Comparison of ENCODE assay signal across 8 mouse cellular contexts in genomic region chr9:63131957-63132602, GRCm38 (mm10). TPM values are rescaled to one million over a fixed set of nuclear protein-coding genes. Genes with fewer than 3 reads are reported as not detected.
DNase-seq lines count a peak whose midpoint lies in the region; ATAC-seq and TF ChIP-seq lines count a peak whose summit lies in the region.

No protein-coding gene starts in this region.

- H3K27me3 ChIP-seq in forebrain, postnatal 0 days (ENCODE audit: insufficient read depth, low read length): peaks cover 31% of the 10 kb centered on the region
- H3K27me3 ChIP-seq in liver, embryonic 15.5 days: peaks cover 67% of the 10 kb centered on the region
- H3K27me3 ChIP-seq in neural tube, embryonic 11.5 days (ENCODE audit: control insufficient read depth, insufficient read depth, low read length): peaks cover 39% of the 10 kb centered on the region

- H3K4me3 ChIP-seq in forebrain, postnatal 0 days (ENCODE audit: low read depth, low read length): peak overlapping the region; percentile 71
- peak overlapping the region; percentile 62 for H3K4me3 ChIP-seq in liver, embryonic 15.5 days (replicated peaks)
- H3K4me3 ChIP-seq in neural tube, embryonic 11.5 days (ENCODE audit: low read depth, low read length): peak overlapping the region; percentile 64

- WGBS in forebrain, postnatal 0 days: under 1% methylated on average over 28 of the region's 28 CpGs
- WGBS in liver, embryonic 15.5 days (ENCODE audit: insufficient replicate concordance): 5% methylated on average over 28 of the region's 28 CpGs
- WGBS in neural tube, embryonic 11.5 days: 1% methylated on average over 28 of the region's 28 CpGs

- no peak for TF ChIP-seq CTCF in forebrain, postnatal 0 days (IDR thresholded peaks at IDR 0.05; ENCODE audit: low read depth)

- no peaks in the 10 kb centered on the region for H3K9me3 ChIP-seq in forebrain, postnatal 0 days (ENCODE audit: low read length)
- no peaks in the 10 kb centered on the region for H3K9me3 ChIP-seq in liver, embryonic 15.5 days (replicated peaks)
- H3K9me3 ChIP-seq in neural tube, embryonic 11.5 days (ENCODE audit: control insufficient read depth, low read length): no peaks in the 10 kb centered on the region

- peaks cover 6% of the 10 kb centered on the region for H3K4me1 ChIP-seq in forebrain, postnatal 0 days (ENCODE audit: insufficient read depth)
- H3K4me1 ChIP-seq in liver, embryonic 15.5 days (replicated peaks): peaks cover 21% of the 10 kb centered on the region
- peaks cover 9% of the 10 kb centered on the region; the same call in 1 of the 2 replicates for H3K4me1 ChIP-seq in neural tube, embryonic 11.5 days (ENCODE audit: control insufficient read depth, insufficient read depth, low read length)

- peak; percentile 39 for DNase-seq in urinary bladder, postnatal 14 days (ENCODE audit: low spot score)
- DNase-seq in urinary bladder, postnatal 10 days (ENCODE audit: low spot score): no peak
- DNase-seq in cerebellum, adult 18-20 months: peak; percentile 62 to 75
- DNase-seq in forebrain, postnatal 0 days: peak; percentile 75
- peak; percentile 76 for DNase-seq in kidney, adult 18-20 months
- DNase-seq in neural tube, embryonic 11.5 days (ENCODE audit: low spot score): peak; percentile 61
- no peak for DNase-seq in spleen, postnatal 14 days (ENCODE audit: low spot score in 2 of 2)

- H3K9ac ChIP-seq in forebrain, postnatal 0 days: peak overlapping the region; percentile 59
- H3K9ac ChIP-seq in liver, embryonic 15.5 days: 0 out of 2 replicates have a peak overlapping the region, but pooled peaks have one; percentile 35
- H3K9ac ChIP-seq in neural tube, embryonic 11.5 days (ENCODE audit: low read length): peak overlapping the region; percentile 68

- H3K27ac ChIP-seq in forebrain, postnatal 0 days (ENCODE audit: low read depth, low read length): peak overlapping the region; percentile 74
- H3K27ac ChIP-seq in liver, embryonic 15.5 days (replicated peaks): peak overlapping the region; percentile 77
- no peak overlapping the region for H3K27ac ChIP-seq in neural tube, embryonic 11.5 days (ENCODE audit: low read depth, low read length)

- peak; percentile 28 for ATAC-seq in forebrain, postnatal 0 days
- peak; percentile 22 for ATAC-seq in liver, embryonic 15.5 days (ENCODE audit: insufficient read depth)
- peak; percentile 21; the same call in 1 of the 2 replicates for ATAC-seq in neural tube, embryonic 11.5 days (ENCODE audit: insufficient read depth, low FRiP score, low TSS enrichment)

- peak overlapping the region; percentile 81 for H3K4me2 ChIP-seq in forebrain, postnatal 0 days (ENCODE audit: low read depth)
- peak overlapping the region; percentile 69 for H3K4me2 ChIP-seq in liver, embryonic 15.5 days
- H3K4me2 ChIP-seq in neural tube, embryonic 11.5 days (ENCODE audit: low read depth): peak overlapping the region; percentile 86

- H3K36me3 ChIP-seq in forebrain, postnatal 0 days (ENCODE audit: insufficient read depth): no peaks in the 10 kb centered on the region
- no peaks in the 10 kb centered on the region for H3K36me3 ChIP-seq in liver, embryonic 15.5 days (replicated peaks)
- H3K36me3 ChIP-seq in neural tube, embryonic 11.5 days (ENCODE audit: control insufficient read depth, insufficient read depth, low read length): no peaks in the 10 kb centered on the region

RNA-seq across cellular contexts. Expression of gene Skor1, which starts 16.7 kb away (rescaled TPM):
- 0.69 and 1.0 TPM in 2 replicates for total RNA-seq in forebrain, postnatal 0 days (2014; rRNA removed)
- polyA plus RNA-seq in forebrain, postnatal 0 days (2015; fragmentation: Nextera tagmentation; extraction: Ambion mirVana): 0.30 and 0.35 TPM in 2 replicates
- polyA plus RNA-seq in liver, embryonic 15.5 days (2015; fragmentation: Nextera tagmentation; extraction: Ambion mirVana): not detected in 2 replicates
- 7.6 and 7.7 TPM in 2 replicates for polyA plus RNA-seq in neural tube, embryonic 11.5 days (2014; fragmentation: Nextera tagmentation; extraction: Ambion mirVana)

Comparison
In these comparisons a context has a peak if more than half of its experiments do, and no peak if none do; other contexts are left out.
1. DNase-seq: peak in urinary bladder, postnatal 14 days (single experiment), cerebellum, adult 18-20 months (2 of 2), forebrain, postnatal 0 days (single experiment), kidney, adult 18-20 months (single experiment) and neural tube, embryonic 11.5 days (single experiment); none in urinary bladder, postnatal 10 days (single experiment) and spleen, postnatal 14 days (0 of 2).
2. Peak in every context shown above with its lines, with median percentiles within 50 percentile points of each other: ATAC-seq, H3K4me2 ChIP-seq, H3K4me3 ChIP-seq and H3K9ac ChIP-seq.